Mouse (Mus musculus) ES-Bruce4 (cell line): ENCODE results near the gene Ispd.

ENCODE experiments used
- CTCF ChIP-seq: IDR thresholded peaks from one replicate; pipeline ENCODE4 v1.8.1; 2011; ENCODE audit warnings: low read depth, low read length
- POLR2A ChIP-seq: IDR thresholded peaks from one replicate; pipeline ENCODE4 v1.8.1; 2011; ENCODE audit warnings: low read length; ENCODE audit not compliant: insufficient read depth

GRCm38 (mm10) chr12:36380254-36380653 lies 996 bp upstream of the Ispd start:
- TF ChIP-seq CTCF (no peak), POLR2A (no peak)
